9 mouse cellular contexts compared by ENCODE assay signal in genomic region chr13:43595896-43596295, GRCm38 (mm10). TPM values are rescaled to one million over a fixed set of nuclear protein-coding genes. Genes with fewer than 3 reads are reported as not detected.
DNase-seq lines count a peak whose midpoint lies in the region; ATAC-seq lines count a peak whose summit lies in the region.
"Had no signal": no experiment of that assay in that cellular context is flagged by ENCODE, and none has a peak within 500 bp of the region (broad histone marks: within the 10 kb centered on the region; RNA-seq: fewer than 3 reads in every experiment).

No protein-coding gene starts in this region.

- H3K27ac ChIP-seq in heart, embryonic 12.5 days (ENCODE audit: poor library complexity, severe bottlenecking) = no peak overlapping the region
- H3K27ac ChIP-seq: limb, embryonic 13.5 days had no signal

- H3K9me3 ChIP-seq in heart, embryonic 12.5 days (replicated peaks) = no peaks in the 10 kb centered on the region
- H3K9me3 ChIP-seq: limb, embryonic 13.5 days had no signal

- no peak overlapping the region for H3K4me3 ChIP-seq in heart, embryonic 12.5 days
- H3K4me3 ChIP-seq: limb, embryonic 13.5 days had no signal

- H3K9ac ChIP-seq in heart, embryonic 12.5 days = no peak overlapping the region
- H3K9ac ChIP-seq: limb, embryonic 13.5 days had no signal

- 55% methylated on average over 4 of the region's 4 CpGs for WGBS in heart, embryonic 12.5 days

- H3K27me3 ChIP-seq in heart, embryonic 12.5 days (replicated peaks) = peaks cover 4% of the 10 kb centered on the region; the same call in 1 of the 2 replicates
- H3K27me3 ChIP-seq: limb, embryonic 13.5 days had no signal

- H3K4me2 ChIP-seq in heart, embryonic 12.5 days = no peak overlapping the region
- H3K4me2 ChIP-seq: limb, embryonic 13.5 days had no signal

- no peaks in the 10 kb centered on the region for H3K4me1 ChIP-seq in heart, embryonic 12.5 days (replicated peaks)

- H3K36me3 ChIP-seq in heart, embryonic 12.5 days = no peaks in the 10 kb centered on the region
- H3K36me3 ChIP-seq: limb, embryonic 13.5 days had no signal

- peak; percentile 58 to 80 for DNase-seq in heart, adult 18-20 months
- DNase-seq in 416B (ENCODE audit: low read depth) = peak; percentile 79
- DNase-seq in R1 (ENCODE audit: low read depth, low spot score) = peak; percentile 62
- peak; percentile 70 to 80 for DNase-seq in cerebellum, postnatal 25 days
- peak; percentile 46 for DNase-seq in thymus, postnatal 4 days

- no peak for ATAC-seq in heart, embryonic 12.5 days (ENCODE audit: insufficient number of reproducible peaks, low FRiP score)
- ATAC-seq in hematopoietic stem cell, adult 5-6 weeks (replicated peaks in 1 of 2; ENCODE audit: insufficient read depth in 1 of 2, low FRiP score in 2 of 2, low TSS enrichment in 1 of 2, low read depth in 1 of 2, poor library complexity in 2 of 2, severe bottlenecking in 2 of 2) = peak; percentile 73 to 78; a peak in 2 of 4 replicates
- peak; percentile 64 for ATAC-seq in megakaryocyte, adult 5-6 weeks (ENCODE audit: poor library complexity, severe bottlenecking)

RNA-seq across cellular contexts. Expression of gene Rnf182, which starts 19.6 kb away (rescaled TPM):
- total RNA-seq in heart, adult 18-20 months (2021) = not detected
- polyA plus RNA-seq in heart, embryonic 12.5 days (2016; fragmentation: Nextera tagmentation; extraction: Ambion mirVana) = 1.7 and 2.7 TPM in 2 replicates
- total RNA-seq in hematopoietic stem cell, adult 5-6 weeks (2017) = 2.3 TPM in 1 of 2 replicates, not detected in the other
- not detected in 2 replicates for total RNA-seq in megakaryocyte, adult 5-6 weeks (2015)
- total RNA-seq in megakaryocyte, adult 5-6 weeks (2017) = not detected in 2 replicates

RNA-seq across cellular contexts. Expression of gene Mcur1, which starts 35.9 kb away (rescaled TPM):
- total RNA-seq in heart, adult 18-20 months (2021) = 10 to 100 TPM; 49.3 to 52.2 TPM
- polyA plus RNA-seq in heart, embryonic 12.5 days (2016; fragmentation: Nextera tagmentation; extraction: Ambion mirVana) = 18.2 and 19.7 TPM in 2 replicates
- total RNA-seq in hematopoietic stem cell, adult 5-6 weeks (2017) = 32.2 and 34.8 TPM in 2 replicates
- total RNA-seq in megakaryocyte, adult 5-6 weeks (2015) = 28.5 and 35.3 TPM in 2 replicates
- total RNA-seq in megakaryocyte, adult 5-6 weeks (2017) = 21.3 and 25.6 TPM in 2 replicates
